Mouse (Mus musculus) right cerebral cortex, postnatal 14 days (tissue): Measurements from ENCODE around the gene Eps15l1.
A peak's percentile ranks its signal among the peaks of the same experiment; 100 is the strongest.

Experiments used
- DNase-seq: peaks from one replicate; pipeline ENCODE4 v3.0.0; 2022

Gene Eps15l1

DNA sequence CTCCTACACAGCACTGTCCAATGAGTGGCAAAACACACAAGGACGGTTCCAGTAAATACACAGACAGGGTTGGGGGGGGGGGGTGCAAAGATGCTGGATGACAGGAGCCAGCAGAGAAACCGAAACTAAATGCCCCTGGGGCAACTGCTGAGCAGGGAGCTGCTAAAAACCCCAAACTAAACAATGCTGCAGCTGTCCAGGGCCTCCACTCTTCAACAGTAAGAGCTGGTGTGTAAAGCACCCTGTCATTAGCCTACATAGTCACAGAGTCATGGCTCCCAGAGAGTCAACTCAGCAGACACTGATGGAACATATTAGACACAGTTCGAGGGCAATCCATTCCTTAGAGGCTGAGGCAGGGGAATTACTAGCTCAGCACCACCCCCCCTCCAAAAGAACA, 11.8 kb downstream of the Eps15l1 start:
- no peak for DNase-seq

DNA sequence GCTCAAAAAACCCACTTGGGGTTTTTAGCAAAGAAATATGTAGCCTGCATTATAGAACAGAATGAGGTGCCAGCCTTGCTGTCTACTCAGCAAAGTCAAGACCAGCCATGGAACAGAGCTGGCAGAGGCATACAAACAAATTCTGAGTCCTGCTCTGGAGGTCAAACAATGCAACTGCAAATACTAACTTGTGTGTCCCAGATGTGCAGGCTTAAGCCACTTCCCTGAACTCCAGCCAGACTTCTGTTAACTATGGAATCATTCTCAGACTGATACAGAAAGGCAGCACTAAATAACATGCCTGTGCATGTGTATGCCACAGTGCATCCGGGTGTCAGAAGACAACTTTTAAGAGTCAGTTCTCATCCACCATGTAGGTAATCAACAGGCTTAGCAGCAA, 13.4 kb downstream of the Eps15l1 start:
- no peak for DNase-seq

DNA sequence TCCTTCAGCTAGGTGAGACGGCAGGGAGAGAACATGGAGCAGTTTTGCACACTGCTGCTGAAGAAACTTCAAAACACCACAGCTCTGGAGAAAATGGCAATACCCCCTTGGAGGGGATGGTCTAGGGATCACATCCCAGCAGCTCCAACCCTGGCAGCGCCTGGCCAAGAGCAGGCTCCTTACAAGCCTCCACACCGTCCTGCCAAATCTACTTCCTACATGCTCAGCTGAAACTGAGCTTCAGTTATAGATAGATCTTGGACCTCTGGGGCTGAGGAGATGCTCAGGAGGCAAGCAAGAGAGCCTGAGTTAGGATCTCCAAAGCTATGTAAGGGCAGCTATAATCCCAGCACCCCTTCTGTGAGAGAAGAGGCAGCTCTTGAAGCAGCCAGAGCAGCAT, 18.3 kb downstream of the Eps15l1 start:
- no peak for DNase-seq

DNA sequence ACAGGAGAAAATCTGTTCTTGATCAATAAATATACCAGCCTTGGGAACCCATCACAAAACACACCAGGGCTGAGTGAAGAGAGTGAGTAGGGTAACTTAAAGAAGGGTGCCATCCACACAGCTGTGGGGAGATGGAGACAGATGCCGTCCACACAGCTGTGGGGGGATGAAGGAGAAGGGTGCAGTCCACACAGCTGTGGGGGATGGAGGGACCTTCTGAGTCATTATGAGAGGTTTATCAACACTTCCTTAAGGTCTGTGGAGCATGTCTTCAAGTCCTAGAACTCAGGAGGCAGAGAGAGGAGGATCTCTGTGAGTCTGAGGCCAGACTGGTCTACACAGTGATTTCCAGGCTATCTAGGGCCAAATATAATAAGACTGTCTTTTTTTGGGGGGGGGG, 19.9 kb downstream of the Eps15l1 start:
- no peak for DNase-seq

DNA sequence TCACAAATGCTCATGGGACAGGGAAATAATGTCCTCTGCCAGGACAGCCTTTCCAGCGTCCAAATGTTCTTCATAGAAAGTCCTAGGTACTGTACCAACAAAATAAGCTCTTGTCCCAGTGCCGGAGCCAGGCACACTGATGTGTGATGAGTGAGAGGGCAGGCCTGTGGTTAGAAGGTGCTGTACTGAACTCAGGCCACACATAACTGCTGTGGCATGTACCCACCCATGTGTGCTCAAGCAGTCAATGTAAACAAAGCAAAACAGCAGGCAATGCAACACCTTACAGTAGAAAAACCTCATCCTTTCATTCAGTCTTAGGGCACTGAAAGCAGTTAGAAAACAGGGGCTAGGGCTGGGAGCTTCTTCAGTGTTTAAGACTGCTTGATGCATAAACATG, 35.5 kb downstream of the Eps15l1 start:
- no peak for DNase-seq

DNA sequence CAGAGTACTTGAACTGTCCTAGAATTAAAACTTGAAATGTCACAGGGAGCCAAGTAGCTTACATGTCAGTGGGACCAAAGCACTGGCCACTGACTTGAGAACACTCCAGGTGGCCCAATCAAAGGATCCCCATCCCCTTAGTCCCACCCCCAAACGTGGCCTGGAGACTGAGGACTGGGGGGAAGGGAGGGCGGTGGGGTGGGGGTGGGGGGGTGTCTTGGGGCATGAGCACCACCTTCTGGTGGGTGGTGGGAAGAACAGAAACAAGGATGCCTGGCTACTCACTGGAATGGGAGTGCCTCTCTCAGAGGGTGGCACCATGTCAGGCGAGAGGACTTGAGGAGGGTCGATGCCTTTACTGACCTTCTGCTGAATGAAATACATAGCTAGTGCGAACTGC, 38.9 kb downstream of the Eps15l1 start:
- no peak for DNase-seq

DNA sequence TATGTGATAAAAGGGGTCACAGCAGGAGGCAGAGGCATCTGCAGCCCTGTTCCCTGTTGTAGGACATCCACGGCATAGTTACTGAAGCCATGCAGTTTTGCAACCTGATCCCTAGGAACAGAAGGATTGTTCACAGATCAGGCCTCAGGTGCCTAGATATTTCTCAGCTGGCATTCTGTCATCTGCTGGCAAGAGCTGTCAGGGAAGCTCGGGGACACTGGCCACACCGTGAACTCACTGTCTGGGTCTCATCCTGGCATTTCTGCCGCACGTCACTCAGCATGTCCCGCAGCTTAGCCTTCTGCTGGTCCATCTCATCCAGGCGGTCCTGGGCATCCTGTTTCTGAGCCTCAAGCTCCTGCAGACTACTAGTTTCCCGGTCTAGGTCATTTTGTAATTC, 40.6 kb downstream of the Eps15l1 start:
- DNase-seq = no peak

DNA sequence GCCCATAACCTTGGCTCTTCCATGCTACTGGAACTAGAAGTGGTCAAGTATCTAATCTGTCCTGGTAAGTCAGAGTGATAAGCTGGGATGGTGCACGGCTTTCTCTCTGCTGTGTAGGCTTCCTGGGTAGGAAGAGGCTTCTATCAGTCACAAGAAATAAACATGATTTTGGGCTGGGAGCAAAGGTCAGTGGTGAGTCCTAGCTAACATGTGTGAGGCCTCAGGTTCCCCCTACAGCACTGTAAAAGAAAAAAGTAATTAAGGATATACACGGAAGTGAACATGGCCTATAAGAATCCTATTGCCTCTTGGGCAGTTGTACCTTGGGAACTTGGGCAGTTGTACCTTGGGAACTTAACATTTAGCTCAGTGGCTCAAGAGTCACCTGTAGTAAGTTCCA, 44.4 kb downstream of the Eps15l1 start:
- DNase-seq = no peak

DNA sequence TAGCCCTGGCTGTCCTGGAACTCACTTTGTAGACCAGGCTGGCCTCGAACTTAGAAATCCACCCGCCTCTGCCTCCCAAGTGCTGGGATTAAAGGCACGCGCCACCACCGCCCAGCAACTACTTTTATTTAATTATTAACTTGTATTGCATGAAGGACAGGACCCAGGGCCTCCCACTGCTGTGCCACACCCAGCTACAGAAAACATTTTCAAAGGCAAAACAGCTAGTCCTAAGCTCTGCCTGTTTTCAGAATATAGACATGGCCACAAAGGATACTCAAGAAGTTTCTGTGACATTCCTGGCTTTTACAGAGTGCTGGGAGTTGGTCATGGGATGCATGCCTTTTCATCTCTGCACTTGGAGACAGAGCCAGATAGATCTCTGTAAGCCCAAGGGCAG, 45.0 kb downstream of the Eps15l1 start:
- no peak for DNase-seq

DNA sequence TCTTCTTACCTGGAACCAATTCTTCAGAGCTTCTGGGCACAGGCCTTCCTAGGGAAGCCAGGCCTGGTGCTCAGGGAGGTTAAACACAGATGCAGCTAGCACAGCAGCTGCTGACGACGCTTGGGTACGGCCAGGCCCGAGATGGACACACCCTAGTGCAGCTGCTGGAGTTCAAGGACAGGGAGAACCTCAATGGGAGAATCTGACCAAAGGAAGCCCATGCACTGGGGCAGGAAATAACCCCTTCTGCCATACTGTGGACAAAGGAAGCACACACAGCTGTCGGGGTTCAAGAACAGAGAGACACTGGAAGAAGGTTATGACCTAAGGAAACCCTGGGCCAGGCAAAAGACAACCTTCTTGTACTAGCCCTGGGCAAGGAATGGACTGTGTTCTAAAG, 46.1 kb downstream of the Eps15l1 start:
- DNase-seq = no peak

DNA sequence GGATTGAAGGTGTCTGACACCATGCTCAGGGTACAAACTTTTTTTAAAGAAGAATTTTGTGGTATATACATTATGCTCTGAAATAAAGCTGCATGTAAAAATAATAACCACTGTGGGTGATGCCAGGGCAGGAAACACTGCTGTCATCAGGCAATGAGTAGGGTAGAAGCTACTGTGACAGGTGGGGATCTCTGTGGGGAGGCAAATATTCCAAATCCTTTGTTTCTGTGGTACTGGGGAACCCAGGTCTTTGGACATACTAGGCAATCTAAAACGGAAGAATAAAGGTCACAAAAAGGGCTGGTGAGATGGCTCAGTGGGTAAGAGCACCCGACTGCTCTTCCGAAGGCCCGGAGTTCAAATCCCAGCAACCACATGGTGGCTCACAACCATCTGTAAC, 48.9 kb downstream of the Eps15l1 start:
- DNase-seq = no peak

DNA sequence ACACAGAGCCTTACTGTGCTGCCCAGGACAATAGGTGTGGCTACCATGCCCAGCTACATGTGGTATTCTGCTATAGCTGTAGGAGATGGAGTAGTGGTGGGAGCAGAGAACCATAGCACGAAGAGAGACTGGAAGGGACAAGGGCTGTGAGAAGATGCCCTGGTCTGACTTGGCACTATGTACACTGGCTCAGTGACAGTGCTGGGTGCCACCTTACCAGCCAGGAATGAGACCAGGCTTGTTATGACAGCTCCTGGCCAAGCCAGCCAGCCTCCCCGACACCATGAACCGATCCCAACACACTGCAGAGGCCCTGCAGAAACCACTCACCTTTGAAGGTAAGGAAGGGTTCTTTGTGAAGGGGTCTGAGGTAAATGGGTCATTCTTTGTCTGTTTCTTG, 49.9 kb downstream of the Eps15l1 start:
- DNase-seq = no peak

DNA sequence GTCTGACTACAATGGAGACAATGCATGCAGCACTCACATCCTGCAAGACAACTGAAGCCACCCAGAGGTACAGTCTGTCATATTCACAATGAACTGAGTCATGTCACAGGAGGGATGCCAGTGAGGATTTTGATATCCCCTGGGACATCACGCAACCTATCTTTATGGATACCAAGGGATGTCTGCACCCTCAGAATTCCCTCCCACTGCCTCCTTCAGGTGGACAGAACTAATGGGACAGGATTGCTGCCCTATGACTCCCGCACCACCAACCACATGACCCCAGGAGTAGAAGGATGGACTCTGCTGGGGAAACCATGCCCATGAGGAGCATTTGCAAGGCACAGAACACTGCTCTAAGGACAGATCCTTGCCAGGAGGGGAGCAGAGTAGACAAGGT, 54.8 kb downstream of the Eps15l1 start:
- no peak for DNase-seq

DNA sequence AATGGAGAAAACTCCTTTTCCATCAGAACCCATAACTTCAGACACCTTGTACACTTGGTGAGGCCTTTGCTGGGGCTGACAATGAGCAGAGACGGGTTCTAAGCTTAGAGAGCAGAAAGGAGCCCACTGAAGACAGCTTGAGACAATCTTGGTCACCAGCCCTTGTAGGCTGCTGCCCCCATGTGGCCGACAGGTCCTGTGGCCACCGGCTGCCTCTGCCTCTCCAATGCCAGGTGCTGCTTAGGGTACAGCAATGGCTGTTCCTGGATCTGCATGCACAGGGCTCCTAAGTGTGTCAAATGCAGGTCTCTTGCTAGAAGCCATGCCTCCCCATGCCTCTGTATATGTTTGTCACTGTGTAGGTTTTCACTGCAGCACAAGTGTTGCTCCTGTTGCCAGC, 55.4 kb downstream of the Eps15l1 start:
- DNase-seq = peak; percentile 80

DNA sequence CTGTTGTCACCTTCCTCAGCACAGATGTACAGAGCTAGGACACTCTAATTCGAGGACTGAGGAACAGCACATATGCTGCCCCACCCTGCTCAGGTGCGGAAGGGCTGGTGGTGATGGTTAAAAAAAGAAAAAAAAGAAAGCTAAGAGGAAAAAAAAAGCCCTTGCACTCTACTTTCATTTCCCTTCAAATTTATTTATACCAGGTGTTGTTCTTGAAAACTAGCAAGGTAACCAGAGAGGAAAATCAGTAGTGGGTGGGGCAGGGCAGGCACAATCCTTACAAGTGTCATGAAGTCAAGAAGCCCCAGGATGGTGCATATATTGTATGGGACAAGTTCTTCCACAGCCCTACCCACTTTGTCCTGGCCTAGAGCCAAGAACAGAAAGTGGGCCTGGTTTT, 56.2 kb downstream of the Eps15l1 start:
- DNase-seq = no peak

DNA sequence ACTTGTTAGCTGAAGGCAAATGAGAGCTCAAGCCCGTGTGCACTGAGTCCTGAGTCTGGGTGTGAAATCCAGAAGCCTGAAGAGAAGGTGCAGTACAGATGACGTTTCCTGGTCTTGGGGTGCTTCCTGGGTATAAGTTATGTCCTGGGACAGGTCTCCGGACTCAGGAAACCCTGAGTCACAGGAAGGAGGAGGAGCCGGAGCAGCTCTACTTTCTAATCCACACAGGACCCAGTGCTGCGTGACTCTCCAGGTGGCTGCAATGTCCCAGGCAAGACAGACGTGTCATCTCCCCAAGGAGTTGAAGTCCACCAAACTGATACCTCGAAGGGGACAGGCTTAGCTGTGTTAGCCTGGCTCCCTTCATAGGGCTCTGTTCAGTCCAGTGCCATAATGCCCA, 57.8 kb downstream of the Eps15l1 start:
- no peak for DNase-seq

DNA sequence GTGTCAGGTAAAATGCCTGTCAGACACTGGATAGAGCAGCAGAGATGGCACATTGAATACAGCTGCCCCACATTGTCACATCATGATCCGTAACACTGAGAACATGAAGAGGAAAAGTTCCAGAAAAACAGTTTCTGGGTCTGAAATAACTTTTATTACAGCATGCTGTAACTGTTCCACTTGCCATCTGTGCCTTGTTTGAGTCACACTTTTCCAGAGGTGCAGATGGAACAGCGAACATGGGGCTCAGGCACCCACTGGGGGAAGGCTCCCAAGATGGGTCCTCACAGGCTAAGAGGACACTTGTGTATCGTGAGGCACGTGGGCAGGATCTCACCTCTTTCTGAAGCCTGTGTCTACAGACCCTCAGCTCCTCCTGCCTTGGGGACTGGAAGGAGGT, 58.5 kb downstream of the Eps15l1 start:
- DNase-seq = no peak

DNA sequence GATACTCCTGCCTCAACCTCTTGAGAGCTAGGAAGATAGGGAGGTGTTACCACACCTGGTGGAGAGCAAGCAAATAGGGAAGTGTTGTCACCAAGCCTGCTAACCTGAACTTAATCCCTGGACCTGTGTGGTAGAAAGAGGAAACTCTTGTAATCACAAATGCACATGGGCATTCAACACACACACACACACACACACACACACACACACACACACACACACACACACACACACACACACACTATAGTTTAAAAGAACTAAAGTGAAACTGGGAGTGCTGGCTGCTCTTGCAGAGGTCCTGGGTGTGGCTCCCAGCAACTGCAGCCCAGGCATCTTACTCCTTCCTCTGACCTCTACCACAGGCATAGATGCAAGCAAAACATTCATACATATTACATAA, 61.1 kb downstream of the Eps15l1 start:
- no peak for DNase-seq

DNA sequence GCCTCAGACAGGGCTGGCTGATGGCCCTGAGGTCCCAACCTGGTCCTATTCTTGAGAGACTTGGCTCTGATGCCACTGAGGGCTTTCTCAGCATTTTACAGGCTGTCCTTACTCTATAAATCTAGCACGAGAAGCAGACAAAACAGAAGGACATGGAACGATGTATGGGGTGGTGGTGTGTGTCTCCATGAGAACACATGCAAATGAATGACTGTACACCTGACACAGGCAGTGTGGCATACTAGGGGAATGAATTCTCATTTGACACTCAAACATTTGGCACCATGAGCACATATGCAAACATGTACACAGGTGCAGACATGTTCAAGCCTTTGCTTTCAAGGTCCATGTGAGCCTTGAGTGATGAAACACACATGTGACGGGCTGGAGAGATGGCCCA, 64.7 kb downstream of the Eps15l1 start:
- DNase-seq = no peak

DNA sequence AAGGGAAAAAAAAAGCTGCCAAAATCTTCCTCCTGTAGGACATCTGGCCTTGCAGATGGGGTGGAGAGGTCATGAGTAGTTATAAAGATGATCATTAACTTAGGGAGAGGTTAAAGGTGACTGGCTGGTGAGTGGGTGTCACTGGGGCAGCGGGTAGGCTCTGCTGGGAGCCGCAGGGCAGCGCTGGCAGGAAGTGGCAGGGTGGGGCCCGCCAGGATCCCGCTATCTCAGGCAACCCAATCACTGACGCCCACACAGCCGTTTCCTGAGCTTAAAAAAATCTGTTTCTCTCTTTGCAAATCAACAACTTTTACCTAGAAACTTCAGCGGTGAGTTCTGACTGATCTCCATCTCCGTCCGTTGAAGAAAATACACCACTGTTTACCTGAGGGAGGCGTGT, 67.0 kb downstream of the Eps15l1 start:
- no peak for DNase-seq

DNA sequence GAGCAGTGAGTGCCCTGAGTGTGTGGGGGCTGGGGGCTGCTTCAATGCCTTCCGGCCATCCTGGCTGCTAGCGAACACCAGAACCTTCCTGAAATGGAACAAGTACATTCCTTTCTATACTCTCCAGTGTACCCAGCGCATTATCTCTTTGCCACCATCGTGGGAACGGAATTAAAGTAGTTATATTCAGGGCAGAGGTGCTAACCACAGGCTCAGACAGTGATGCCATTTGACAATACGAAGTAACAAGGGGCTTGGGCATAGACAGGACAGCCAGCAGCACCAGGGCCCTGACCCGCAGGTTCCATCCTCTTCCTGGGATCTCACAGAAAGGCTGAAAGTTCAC, 67.6 kb downstream of the Eps15l1 start:
- DNase-seq = no peak

DNA sequence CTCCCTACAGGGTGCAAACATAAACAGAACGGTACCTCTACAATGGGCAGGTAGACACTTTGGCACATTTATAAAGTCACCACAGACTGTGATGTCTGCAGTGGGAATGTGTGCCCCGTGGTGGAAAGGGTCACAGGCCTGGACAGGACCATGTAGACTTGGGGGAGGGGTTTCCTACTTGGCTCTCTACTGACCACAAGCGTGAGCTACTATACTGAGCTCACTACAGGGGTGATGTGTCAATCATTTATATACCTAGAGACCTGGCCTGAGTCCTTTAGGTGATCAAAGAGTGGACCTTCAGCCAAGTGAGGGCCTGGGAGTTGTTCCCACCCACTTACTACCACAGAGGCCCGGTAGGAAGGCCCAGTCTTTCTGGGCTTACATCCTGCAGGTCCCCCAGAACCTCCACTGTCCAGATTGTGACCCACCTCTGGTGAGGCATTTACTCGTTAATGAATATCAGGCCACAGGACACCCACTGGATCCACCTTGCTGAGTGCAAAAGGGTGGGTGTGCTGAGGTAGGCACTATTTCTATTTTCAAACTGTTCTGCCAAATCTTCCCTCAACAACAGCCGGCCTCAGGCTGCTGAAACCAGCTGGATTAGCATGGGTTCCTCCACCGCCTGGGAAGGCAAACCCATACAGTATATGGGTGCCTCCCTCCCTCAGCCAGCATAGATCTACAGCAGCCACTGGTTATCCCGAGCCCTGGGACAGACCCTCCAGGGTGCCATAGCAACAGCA, 68.1 kb downstream of the Eps15l1 start:
- DNase-seq = no peak

DNA sequence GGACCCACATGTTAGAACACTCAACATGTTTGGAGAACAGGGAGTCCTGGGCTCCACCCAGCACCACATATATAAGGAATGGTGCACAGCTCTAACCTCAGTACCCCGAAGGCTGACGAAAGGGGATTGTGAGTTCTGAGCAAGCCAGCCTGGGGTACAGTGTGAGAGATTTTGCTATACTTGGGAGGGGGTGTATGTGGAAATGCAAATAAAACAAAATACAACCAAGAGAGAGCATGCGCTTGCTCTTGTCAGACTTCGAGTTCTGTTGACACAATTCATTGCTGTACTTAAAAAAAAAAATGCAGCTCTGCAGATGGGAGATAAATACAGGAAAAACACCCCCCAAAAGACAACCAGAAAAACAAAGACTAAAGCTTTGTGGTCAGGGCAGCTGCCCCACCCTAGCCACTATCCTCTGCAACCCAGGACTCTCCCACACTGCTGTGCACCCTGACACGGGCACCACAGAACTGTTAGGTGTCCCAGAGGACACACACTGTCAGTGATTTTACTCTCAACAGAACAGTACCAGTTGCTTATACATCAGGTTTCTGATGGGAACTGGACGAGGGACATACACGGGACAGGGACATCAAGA, 69.8 kb downstream of the Eps15l1 start:
- no peak for DNase-seq

DNA sequence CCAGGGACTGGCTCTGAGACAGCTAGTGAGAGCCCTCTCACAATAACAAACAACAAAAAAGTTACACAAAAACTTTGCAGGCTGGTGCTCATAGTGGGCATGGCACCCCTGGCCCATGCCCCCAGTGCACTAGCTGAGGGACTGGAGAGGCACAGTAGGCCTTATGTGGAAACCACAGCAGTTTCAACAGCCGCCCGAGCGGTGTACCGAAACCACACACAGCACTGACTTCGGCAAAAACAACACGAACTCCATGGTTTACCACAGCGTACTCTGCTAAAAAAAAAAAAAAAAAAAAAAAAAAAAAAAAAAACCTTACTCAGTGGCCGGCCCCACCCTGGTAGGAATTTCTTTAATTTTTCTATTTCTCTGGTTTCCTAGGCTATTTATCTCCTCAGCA, 70.5 kb downstream of the Eps15l1 start:
- no peak for DNase-seq

DNA sequence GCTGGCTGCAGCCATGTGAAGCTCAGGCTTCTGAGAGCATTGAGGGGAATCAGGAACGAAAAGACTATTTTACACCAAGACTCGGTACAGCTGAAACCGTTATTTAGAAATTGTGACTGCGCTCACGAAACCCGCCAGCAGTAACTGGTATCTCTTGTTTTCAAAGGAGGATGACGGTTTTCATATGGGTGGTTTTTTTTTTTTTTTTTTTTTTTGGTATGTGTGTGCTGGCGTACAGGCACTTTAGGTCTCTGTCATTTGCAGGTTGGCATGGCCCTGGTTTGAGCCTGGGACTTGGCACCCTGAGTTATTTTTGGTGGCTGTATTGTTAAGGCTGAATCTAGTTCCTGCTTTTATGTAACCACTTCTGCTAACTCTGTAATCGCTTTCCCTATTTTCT, 71.4 kb downstream of the Eps15l1 start:
- no peak for DNase-seq
